Mouse (Mus musculus): Measurements from ENCODE around the gene Myo10. TPM values are rescaled to one million over a fixed set of nuclear protein-coding genes. Genes with fewer than 3 reads are reported as not detected.

Myo10 gene
- polyA plus RNA-seq, 1 experiment from 2014 or later: 23.9 TPM

GRCm38 (mm10) chr15:25822656-25823055 lies 200.3 kb downstream of the Myo10 start:
- Histone ChIP-seq H3K9me3 (no peaks in the 10 kb centered on the region), H3K4me2 (replicated peaks) (no peak overlapping the region), H3K27me3 (replicated peaks) (no peaks in the 10 kb centered on the region), H3K27ac (no peak overlapping the region), H3K4me3 (replicated peaks) (no peak overlapping the region), H3K36me3 (no peaks in the 10 kb centered on the region), H3K9ac (no peak overlapping the region), H3K4me1 (replicated peaks) (no peaks in the 10 kb centered on the region)
- WGBS: 58% methylated on average over 3 of the region's 3 CpGs
- ATAC-seq: no peak

- Histone ChIP-seq H3K27me3 (replicated peaks) (no peaks in the 10 kb centered on the region), H3K9me3 (no peaks in the 10 kb centered on the region), H3K4me1 (replicated peaks) (no peaks in the 10 kb centered on the region), H3K4me3 (replicated peaks) (no peak overlapping the region), H3K4me2 (replicated peaks) (no peak overlapping the region), H3K36me3 (no peaks in the 10 kb centered on the region), H3K9ac (no peak overlapping the region), H3K27ac (no peak overlapping the region)
- no peak for ATAC-seq
- WGBS: 85% methylated on average over 8 of the region's 8 CpGs
Observed at GRCm38 (mm10) chr15:25826531-25826961, 204.2 kb downstream of the Myo10 start.

GRCm38 (mm10) chr15:25828464-25828863 lies 206.1 kb downstream of the Myo10 start:
- Histone ChIP-seq H3K9me3 (no peaks in the 10 kb centered on the region), H3K36me3 (no peaks in the 10 kb centered on the region), H3K9ac (no peak overlapping the region), H3K27ac (no peak overlapping the region), H3K4me2 (replicated peaks) (no peak overlapping the region), H3K27me3 (replicated peaks) (no peaks in the 10 kb centered on the region), H3K4me3 (replicated peaks) (no peak overlapping the region), H3K4me1 (replicated peaks) (no peaks in the 10 kb centered on the region)
- no peak for ATAC-seq
- WGBS: 76% methylated on average over 10 of the region's 10 CpGs

GRCm38 (mm10) chr15:25830426-25830825 lies 208.1 kb downstream of the Myo10 start:
- H3K4me3 ChIP-seq (replicated peaks): no peak overlapping the region
- H3K4me2 ChIP-seq (replicated peaks): no peak overlapping the region
- H3K27me3 ChIP-seq (replicated peaks): no peaks in the 10 kb centered on the region
- H3K36me3 ChIP-seq: no peaks in the 10 kb centered on the region
- 66% methylated on average over 2 of the region's 2 CpGs for WGBS
- H3K27ac ChIP-seq: no peak overlapping the region
- ATAC-seq: no peak
- H3K9me3 ChIP-seq: no peaks in the 10 kb centered on the region
- no peaks in the 10 kb centered on the region for H3K4me1 ChIP-seq (replicated peaks)
- no peak overlapping the region for H3K9ac ChIP-seq

GRCm38 (mm10) chr15:25834282-25834681 lies 212.0 kb downstream of the Myo10 start:
- Histone ChIP-seq H3K27me3 (replicated peaks) (no peaks in the 10 kb centered on the region), H3K4me2 (replicated peaks) (no peak overlapping the region), H3K36me3 (no peaks in the 10 kb centered on the region), H3K9ac (no peak overlapping the region), H3K9me3 (no peaks in the 10 kb centered on the region), H3K27ac (no peak overlapping the region), H3K4me1 (replicated peaks) (no peaks in the 10 kb centered on the region), H3K4me3 (replicated peaks) (no peak overlapping the region)
- 82% methylated on average over 2 of the region's 2 CpGs for WGBS
- no peak for ATAC-seq

GRCm38 (mm10) chr15:25834920-25835674 lies 212.8 kb downstream of the Myo10 start:
- no peaks in the 10 kb centered on the region for H3K4me1 ChIP-seq (replicated peaks)
- H3K4me2 ChIP-seq (replicated peaks): no peak overlapping the region
- no peaks in the 10 kb centered on the region for H3K27me3 ChIP-seq (replicated peaks)
- ATAC-seq: no peak
- H3K4me3 ChIP-seq (replicated peaks): no peak overlapping the region
- no peak overlapping the region for H3K9ac ChIP-seq
- 80% methylated on average over 17 of the region's 17 CpGs for WGBS
- H3K9me3 ChIP-seq: no peaks in the 10 kb centered on the region
- H3K36me3 ChIP-seq: no peaks in the 10 kb centered on the region
- no peak overlapping the region for H3K27ac ChIP-seq

- Histone ChIP-seq H3K36me3 (no peaks in the 10 kb centered on the region), H3K4me3 (replicated peaks) (peak overlapping the region; percentile 76), H3K4me2 (replicated peaks) (peak overlapping the region; percentile 92), H3K4me1 (replicated peaks) (peaks cover 10% of the 10 kb centered on the region; the same call in 1 of the 2 replicates), H3K9me3 (no peaks in the 10 kb centered on the region), H3K27me3 (replicated peaks) (peaks cover 10% of the 10 kb centered on the region), H3K9ac (peak overlapping the region; percentile 62), H3K27ac (no peak overlapping the region)
- 15% methylated on average over 16 of the region's 16 CpGs for WGBS
- ATAC-seq: peak; percentile 20
Observed at GRCm38 (mm10) chr15:25842462-25843085, 220.2 kb downstream of the Myo10 start.

- no peaks in the 10 kb centered on the region for H3K36me3 ChIP-seq
- H3K4me3 ChIP-seq (replicated peaks): peak within 1 kb of the TSS; percentile 76
- WGBS: under 1% methylated on average over 63 of the region's 72 CpGs
Observed at GRCm38 (mm10) chr15:25843086-25843991, 221.0 kb downstream of the Myo10 start, which contains the start of gene Retreg1. Gene Retreg1, plus strand, starts transcription at chr15:25843180.

GRCm38 (mm10) chr15:25844013-25844570 lies 221.8 kb downstream of the Myo10 start:
- Histone ChIP-seq H3K4me1 (replicated peaks) (peaks cover 10% of the 10 kb centered on the region; the same call in 1 of the 2 replicates), H3K9me3 (no peaks in the 10 kb centered on the region), H3K4me3 (replicated peaks) (peak overlapping the region; percentile 76), H3K27me3 (replicated peaks) (peaks cover 10% of the 10 kb centered on the region), H3K36me3 (no peaks in the 10 kb centered on the region), H3K4me2 (replicated peaks) (peak overlapping the region; percentile 92), H3K9ac (no peak overlapping the region), H3K27ac (no peak overlapping the region)
- WGBS: 19% methylated on average over 11 of the region's 11 CpGs
- ATAC-seq: no peak

More at GRCm38 (mm10) chr15:25843086-25843991, 221.0 kb downstream of the Myo10 start, which contains the start of gene Retreg1:
- Histone ChIP-seq H3K27ac (0 out of 2 replicates have a peak within 1 kb of the TSS, but pooled peaks have one; percentile 32), H3K4me2 (replicated peaks) (peak within 1 kb of the TSS; percentile 92), H3K27me3 (replicated peaks) (peaks cover 10% of the 10 kb centered on the region), H3K9me3 (no peaks in the 10 kb centered on the region), H3K9ac (peak within 1 kb of the TSS; percentile 62), H3K4me1 (replicated peaks) (peaks cover 10% of the 10 kb centered on the region; the same call in 1 of the 2 replicates)
- ATAC-seq: peak; percentile 96

GRCm38 (mm10) chr15:25844771-25845170 lies 222.4 kb downstream of the Myo10 start:
- H3K4me3 ChIP-seq (replicated peaks): no peak overlapping the region
- peaks cover 10% of the 10 kb centered on the region for H3K27me3 ChIP-seq (replicated peaks)
- H3K9ac ChIP-seq: no peak overlapping the region
- no peaks in the 10 kb centered on the region for H3K36me3 ChIP-seq
- no peak for ATAC-seq
- H3K4me1 ChIP-seq (replicated peaks): peaks cover 10% of the 10 kb centered on the region; the same call in 1 of the 2 replicates
- H3K27ac ChIP-seq: no peak overlapping the region
- H3K9me3 ChIP-seq: no peaks in the 10 kb centered on the region
- no peak overlapping the region for H3K4me2 ChIP-seq (replicated peaks)
- 60% methylated on average over 4 of the region's 4 CpGs for WGBS

GRCm38 (mm10) chr15:25847576-25848168 lies 225.3 kb downstream of the Myo10 start:
- ATAC-seq: no peak
- peaks cover 8% of the 10 kb centered on the region; the same call in 1 of the 2 replicates for H3K4me1 ChIP-seq (replicated peaks)
- no peak overlapping the region for H3K27ac ChIP-seq
- H3K27me3 ChIP-seq (replicated peaks): peaks cover 4% of the 10 kb centered on the region
- no peak overlapping the region for H3K4me3 ChIP-seq (replicated peaks)
- no peaks in the 10 kb centered on the region for H3K9me3 ChIP-seq
- no peaks in the 10 kb centered on the region for H3K36me3 ChIP-seq
- no peak overlapping the region for H3K9ac ChIP-seq
- WGBS: 95% methylated on average over 1 of the region's 1 CpGs
- H3K4me2 ChIP-seq (replicated peaks): no peak overlapping the region

Data from intestine, embryonic 15.5 days (tissue).